Mouse (Mus musculus) stomach, postnatal 0 days (tissue): Measurements from ENCODE around the gene Matk.

ENCODE experiments used
- CTCF ChIP-seq: IDR thresholded peaks from 2 replicates; pipeline ENCODE4 v1.5.1; 2016; ENCODE audit warnings: antibody characterized with exemption, low read depth, mild to moderate bottlenecking, moderate library complexity
- EP300 ChIP-seq: optimal IDR thresholded peaks from 2 replicates; pipeline ENCODE3; 2016; ENCODE audit warnings: antibody characterized with exemption

DNA sequence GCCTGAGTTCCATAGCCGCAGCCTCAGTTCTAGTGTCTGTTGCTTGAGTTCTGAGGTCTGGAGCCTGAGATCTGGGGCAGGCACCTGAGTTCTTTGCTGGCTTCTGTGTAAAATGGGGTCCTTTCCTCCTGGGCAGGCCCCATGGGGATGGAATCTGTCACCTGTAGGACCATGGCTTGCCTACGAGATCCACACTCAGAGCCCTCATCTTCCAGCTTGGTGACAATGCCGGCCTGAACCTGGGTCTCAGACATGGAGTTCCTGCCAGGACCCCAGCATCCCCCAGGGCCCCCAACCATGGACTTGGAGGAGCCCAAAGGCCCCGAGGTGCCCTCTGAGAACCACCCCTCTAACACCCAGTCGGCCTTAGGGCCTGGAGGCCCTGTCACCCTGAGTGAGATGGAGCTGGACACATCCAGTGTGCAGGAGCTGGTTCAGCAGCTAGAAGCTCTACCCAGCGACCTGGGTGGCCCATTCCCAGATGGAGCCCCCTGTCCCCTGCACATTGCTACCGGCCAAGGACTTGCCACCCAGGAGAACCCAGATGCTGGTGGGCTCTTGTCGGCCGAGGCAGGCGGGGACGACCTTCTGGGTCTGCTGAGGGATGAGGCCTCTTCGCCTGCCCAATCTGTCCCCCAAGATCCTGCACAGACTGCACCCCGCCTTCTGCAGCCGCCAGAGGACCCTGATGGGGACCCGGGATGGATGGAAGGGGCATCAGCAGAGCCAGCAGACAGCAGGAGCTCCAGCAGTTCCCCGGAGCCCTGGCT, 16.1 kb downstream of the Matk start:
- TF ChIP-seq CTCF (no peak), EP300 (no peak)
